ENCODE assay signal across 8 mouse cellular contexts in genomic region chr2:178023011-178023611, GRCm38 (mm10). TPM values are rescaled to one million over a fixed set of nuclear protein-coding genes. Genes with fewer than 3 reads are reported as not detected.
DNase-seq lines count a peak whose midpoint lies in the region; ATAC-seq and TF ChIP-seq lines count a peak whose summit lies in the region.
"Not testable (repeated sequence)": the region's sequence is repeated elsewhere in the genome, so short reads cannot be mapped to it uniquely, and the experiment has no call there.

Zfp971 (plus strand) TSS chr2:178023284.

- DNase-seq in c-Kit-positive CD71-positive TER-119-positive erythroid progenitor cells, embryonic 14.5 days (ENCODE audit: low spot score): peak; percentile 23
- peak; percentile 30 to 44 for DNase-seq in heart, postnatal 14 days
- peak; percentile 38 to 64 for DNase-seq in kidney, postnatal 4 days
- not testable (repeated sequence) for DNase-seq in liver, embryonic 14.5 days (ENCODE audit: low read depth in 3 of 3, low spot score in 3 of 3)
- DNase-seq in natural killer cell, adult 2 months (ENCODE audit: low spot score in 2 of 2): peak; percentile 39 to 42

- H3ac ChIP-seq in C2C12 (ENCODE audit: control insufficient read depth, insufficient read length, low read depth): peak within 1 kb of the TSS; percentile 46

- not testable (repeated sequence) for H3K9me3 ChIP-seq in forebrain, embryonic 15.5 days; liver, embryonic 14.5 days (ENCODE audit: control insufficient read depth, low read length); stomach, embryonic 14.5 days (ENCODE audit: control insufficient read depth, low read depth, low read length)

- not testable (repeated sequence) for TF ChIP-seq EP300 in liver, embryonic 14.5 days (IDR thresholded peaks at IDR 0.05; ENCODE audit: low read depth)

- not testable (repeated sequence) for H3K79me2 ChIP-seq in C2C12 (ENCODE audit: control insufficient read depth, insufficient read depth)

- not testable (repeated sequence) for H3K27ac ChIP-seq in forebrain, embryonic 15.5 days (replicated peaks); liver, embryonic 14.5 days; stomach, embryonic 14.5 days (ENCODE audit: low read length)

- H3K4me1 ChIP-seq in forebrain, embryonic 15.5 days; liver, embryonic 14.5 days (replicated peaks; ENCODE audit: control insufficient read depth in 2 of 2, insufficient read depth in 2 of 2, low read length in 1 of 2); stomach, embryonic 14.5 days (ENCODE audit: control insufficient read depth, insufficient read depth, low read length): not testable (repeated sequence)

- not testable (repeated sequence) for H3K27me3 ChIP-seq in C2C12 (ENCODE audit: control insufficient read depth, insufficient read depth, insufficient read length); forebrain, embryonic 15.5 days; liver, embryonic 14.5 days (ENCODE audit: control insufficient read depth, insufficient read depth, low read length); stomach, embryonic 14.5 days (ENCODE audit: control insufficient read depth, insufficient read depth, low read length)

- H3K79me3 ChIP-seq in C2C12 (ENCODE audit: low read depth): not testable (repeated sequence)

- WGBS in forebrain, embryonic 15.5 days: under 1% methylated on average over 14 of the region's 15 CpGs
- 2% methylated on average over 13 of the region's 15 CpGs for WGBS in liver, embryonic 14.5 days (ENCODE audit: insufficient replicate concordance)
- 1% methylated on average over 13 of the region's 15 CpGs for WGBS in stomach, embryonic 14.5 days

- H3K4me3 ChIP-seq in C2C12 (ENCODE audit: insufficient read depth, poor library complexity, severe bottlenecking): peak within 1 kb of the TSS; percentile 50
- peak within 1 kb of the TSS; percentile 59 for H3K4me3 ChIP-seq in forebrain, embryonic 15.5 days
- peak within 1 kb of the TSS; percentile 62 to 69 for H3K4me3 ChIP-seq in liver, embryonic 14.5 days (ENCODE audit: insufficient read depth in 1 of 2, low read depth in 2 of 2, low read length in 2 of 2)
- peak within 1 kb of the TSS; percentile 45 for H3K4me3 ChIP-seq in stomach, embryonic 14.5 days (ENCODE audit: low read depth, low read length)

- ATAC-seq in forebrain, embryonic 15.5 days (replicated peaks); liver, embryonic 14.5 days (ENCODE audit: insufficient read depth); stomach, embryonic 14.5 days (ENCODE audit: insufficient number of reproducible peaks, insufficient read depth, low FRiP score, low read depth): not testable (repeated sequence)

- not testable (repeated sequence) for H3K36me3 ChIP-seq in C2C12 (ENCODE audit: control insufficient read depth, insufficient read depth); forebrain, embryonic 15.5 days; liver, embryonic 14.5 days (replicated peaks; ENCODE audit: control insufficient read depth, insufficient read depth, low read depth); stomach, embryonic 14.5 days (ENCODE audit: control insufficient read depth, insufficient read depth, low read length)

- not testable (repeated sequence) for TF ChIP-seq CTCF in C2C12 (IDR thresholded peaks at IDR 0.05; ENCODE audit: control insufficient read depth, insufficient read depth, insufficient read length); liver, embryonic 14.5 days (IDR thresholded peaks at IDR 0.05; ENCODE audit: low read depth)

- peak within 1 kb of the TSS; percentile 48 for H3K4me2 ChIP-seq in forebrain, embryonic 15.5 days (replicated peaks)
- peak within 1 kb of the TSS; percentile 55 for H3K4me2 ChIP-seq in liver, embryonic 14.5 days (ENCODE audit: low read depth)
- peak within 1 kb of the TSS; percentile 36 for H3K4me2 ChIP-seq in stomach, embryonic 14.5 days (replicated peaks; ENCODE audit: low read depth, low read length)

- intact Hi-C loops in heart, postnatal 14 days (cut with DNase I): not testable (repeated sequence)

- peak within 1 kb of the TSS; percentile 53 for H3K9ac ChIP-seq in forebrain, embryonic 15.5 days (replicated peaks)
- H3K9ac ChIP-seq in liver, embryonic 14.5 days (replicated peaks): peak within 1 kb of the TSS; percentile 63
- peak within 1 kb of the TSS; percentile 18; the same call in 1 of the 2 replicates for H3K9ac ChIP-seq in stomach, embryonic 14.5 days (replicated peaks; ENCODE audit: low read depth, low read length)

RNA-seq across cellular contexts. Expression of gene Zfp971, which starts in this region (rescaled TPM):
- polyA plus RNA-seq in C2C12 (2012; fragmentation: generic; extraction: Trizol): 1.9 TPM
- 8.7 and 8.9 TPM in 2 replicates for polyA plus RNA-seq in forebrain, embryonic 15.5 days (2015; fragmentation: Nextera tagmentation; extraction: Ambion mirVana)
- total RNA-seq in heart, postnatal 14 days (2021): 10 to 100 TPM; 61.8 to 69.7 TPM
- polyA plus RNA-seq in liver, embryonic 14.5 days (2012; rRNA removed): 0.73 and 1.7 TPM in 2 replicates
- 2.4 and 3.7 TPM in 2 replicates for polyA plus RNA-seq in liver, embryonic 14.5 days (2014; fragmentation: Nextera tagmentation; extraction: Ambion mirVana)
- polyA plus RNA-seq in stomach, embryonic 14.5 days (2014; fragmentation: Nextera tagmentation; extraction: Ambion mirVana): 18.4 and 18.7 TPM in 2 replicates
